Mouse (Mus musculus) embryonic facial prominence, embryonic 14.5 days (tissue): ENCODE data around the gene Sall2. TPM values are rescaled to one million over a fixed set of nuclear protein-coding genes. Genes with fewer than 3 reads are reported as not detected.
A peak's percentile ranks its signal among the peaks of the same experiment; 100 is the strongest.

Experiments
- ATAC-seq: fragments of 200-750 bp; cut with Nextera tagmentation; 2 replicates; pipeline ENCODE4 v1.8.0; 2017; ENCODE audit warnings: low read depth, moderate number of reproducible peaks, moderate TSS enrichment
- DNase-seq: peaks from one replicate; pipeline ENCODE4 v3.0.0-alpha.2; 2015; ENCODE audit warnings: low spot score
- H3K27ac ChIP-seq: fragments of 300-500 bp; sonication (generic); replicated peaks from 2 replicates; pipeline ENCODE4 v1.5.1; 2014; ENCODE audit warnings: low read depth, mild to moderate bottlenecking, low read length, moderate library complexity
- H3K27me3 ChIP-seq: fragments of 300-500 bp; sonication (generic); replicated peaks from 2 replicates; pipeline ENCODE4 v1.6.1; 2014; ENCODE audit warnings: low read length; ENCODE audit not compliant: control insufficient read depth, insufficient read depth
- H3K36me3 ChIP-seq: fragments of 300-500 bp; sonication (generic); 2 replicates; pipeline ENCODE4 v1.6.1; 2014; ENCODE audit warnings: low read length, mixed read lengths; ENCODE audit not compliant: control insufficient read depth, insufficient read depth
- H3K4me1 ChIP-seq: fragments of 300-500 bp; sonication (generic); 2 replicates; pipeline ENCODE4 v1.6.1; 2014; ENCODE audit warnings: antibody characterized with exemption, low read length; ENCODE audit not compliant: control insufficient read depth, insufficient read depth
- H3K4me2 ChIP-seq: fragments of 300-500 bp; sonication (generic); 2 replicates; pipeline ENCODE4 v1.6.1; 2014; ENCODE audit warnings: low read depth, mild to moderate bottlenecking, low read length, moderate library complexity, mixed read lengths
- H3K4me3 ChIP-seq: fragments of 300-500 bp; sonication (generic); 2 replicates; pipeline ENCODE4 v1.5.1; 2014; ENCODE audit warnings: low read depth, mild to moderate bottlenecking, low read length
- H3K9ac ChIP-seq: fragments of 300-500 bp; sonication (generic); 2 replicates; pipeline ENCODE4 v1.6.1; 2014; ENCODE audit warnings: low read depth, mild to moderate bottlenecking, low read length, moderate library complexity, mixed read lengths
- H3K9me3 ChIP-seq: fragments of 300-500 bp; sonication (generic); 2 replicates; pipeline ENCODE4 v1.6.1; 2016; ENCODE audit warnings: low read length; ENCODE audit not compliant: control insufficient read depth
- WGBS: fragments of 180-500 bp; shearing (Covaris S2); extraction: QIAGEN DNeasy Blood & Tissue Kit; methylation state at CpG from one replicate; pipeline ENCODE4 v1.1.7; 2014; 5-methylcytosine and 5-hydroxymethylcytosine counted together
- polyA plus RNA-seq: library from polyadenylated mRNA; unstranded; fragments of >200 nt; fragmentation: Nextera tagmentation; extraction: Ambion mirVana; gene quantifications from 2 replicates; pipeline ENCODE4 v1.2.1, GENCODE M21; 2014

Gene Sall2
- polyA plus RNA-seq, 1 experiment from 2014 or later, result 18.1 TPM

- H3K27me3 ChIP-seq, result no peaks in the 10 kb centered on the region
- H3K9me3 ChIP-seq, result no peaks in the 10 kb centered on the region
- H3K4me3 ChIP-seq, result peak within 1 kb of the TSS; percentile 91
- H3K4me2 ChIP-seq, result peak within 1 kb of the TSS; percentile 73
- peak; percentile 99 for DNase-seq
- 1% methylated on average over 50 of the region's 66 CpGs for WGBS
- H3K27ac ChIP-seq, result peak within 1 kb of the TSS; percentile 88
- peak within 1 kb of the TSS; percentile 94 for H3K9ac ChIP-seq
- ATAC-seq, result peak; percentile 99
- peaks cover 12% of the 10 kb centered on the region for H3K36me3 ChIP-seq
- H3K4me1 ChIP-seq, result peaks cover 11% of the 10 kb centered on the region
Measured at GRCm38 (mm10) chr14:52278932-52279746, 49.4 kb downstream of the Sall2 start, which contains the start of the genes Tox4 and Rab2b. Gene Tox4 (plus strand): TSS chr14:52279146. Gene Rab2b (minus strand): TSS chr14:52279545.

- WGBS, result 93% methylated on average over 4 of the region's 4 CpGs
- DNase-seq (no peak), ATAC-seq (no peak)
- Histone ChIP-seq H3K27ac (no peak overlapping the region), H3K27me3 (no peaks in the 10 kb centered on the region), H3K4me3 (no peak overlapping the region), H3K9ac (no peak overlapping the region), H3K4me1 (peaks cover 11% of the 10 kb centered on the region), H3K36me3 (peaks cover 22% of the 10 kb centered on the region), H3K4me2 (no peak overlapping the region), H3K9me3 (no peaks in the 10 kb centered on the region)
Measured at GRCm38 (mm10) chr14:52277210-52277609, 51.4 kb downstream of the Sall2 start.

GRCm38 (mm10) chr14:52272781-52273180, 55.8 kb downstream of the Sall2 start:
- DNase-seq (no peak), ATAC-seq (no peak)
- H3K27me3 ChIP-seq, result no peaks in the 10 kb centered on the region
- H3K36me3 ChIP-seq, result peaks cover 28% of the 10 kb centered on the region
- H3K9ac ChIP-seq, result no peak overlapping the region
- no peak overlapping the region for H3K4me2 ChIP-seq
- no peak overlapping the region for H3K27ac ChIP-seq
- no peaks in the 10 kb centered on the region for H3K9me3 ChIP-seq
- no peak overlapping the region for H3K4me3 ChIP-seq
- 73% methylated on average over 3 of the region's 3 CpGs for WGBS
- H3K4me1 ChIP-seq, result no peaks in the 10 kb centered on the region

Other genes with a start within 250 kb of the Sall2 start
- 498 and 515 TPM in 2 replicates for gene Hnrnpc, start 224.7 kb downstream of the Sall2 start, polyA plus RNA-seq
- gene Rpgrip1, start 218.1 kb downstream of the Sall2 start, polyA plus RNA-seq, result 46.7 and 47.0 TPM in 2 replicates
- 48.7 and 60.0 TPM in 2 replicates for gene Supt16, start 131.3 kb downstream of the Sall2 start, polyA plus RNA-seq
- 35.5 and 42.9 TPM in 2 replicates for gene Chd8, start 71.0 kb downstream of the Sall2 start, polyA plus RNA-seq
- 36.9 and 38.5 TPM in 2 replicates for gene Tox4, start 49.6 kb downstream of the Sall2 start, polyA plus RNA-seq
- gene Rab2b, start 49.2 kb downstream of the Sall2 start, polyA plus RNA-seq, result 17.3 and 19.9 TPM in 2 replicates
- gene Mettl3, start 23.6 kb downstream of the Sall2 start, polyA plus RNA-seq, result 27.0 and 36.8 TPM in 2 replicates
- gene Olfr1513, start 27.6 kb upstream of the Sall2 start, polyA plus RNA-seq, result 0.14 and 0.18 TPM in 2 replicates
- gene Olfr1512, start 50.4 kb upstream of the Sall2 start, polyA plus RNA-seq, result 0.10 TPM in 1 of 2 replicates, not detected in the other
- gene Olfr1511, start 68.6 kb upstream of the Sall2 start, polyA plus RNA-seq, result not detected in 2 replicates
- not detected in 2 replicates for gene Olfr1510, start 85.6 kb upstream of the Sall2 start, polyA plus RNA-seq
- not detected in 2 replicates for gene Olfr1509, start 114.2 kb upstream of the Sall2 start, polyA plus RNA-seq
- gene Olfr1508, start 138.7 kb upstream of the Sall2 start, polyA plus RNA-seq, result not detected in 2 replicates
- 0.25 TPM in 1 of 2 replicates, not detected in the other for gene Olfr1507, start 167.0 kb upstream of the Sall2 start, polyA plus RNA-seq